Mouse (Mus musculus) lung, embryonic 14.5 days (tissue): ENCODE data around the gene Ilf2. TPM values are rescaled to one million over a fixed set of nuclear protein-coding genes. Genes with fewer than 3 reads are reported as not detected.

Source experiments
- ATAC-seq: fragments of 200-750 bp; cut with Nextera tagmentation; 2 replicates; pipeline ENCODE4 v1.8.0; 2017; ENCODE audit warnings: mild to moderate bottlenecking, moderate TSS enrichment, moderate library complexity; ENCODE audit not compliant: insufficient read depth
- DNase-seq: peaks from one replicate; pipeline ENCODE4 v3.0.0-alpha.2; 2015
- H3K27ac ChIP-seq: fragments of 300-500 bp; sonication (generic); 2 replicates; pipeline ENCODE4 v1.5.1; 2014; ENCODE audit warnings: low read depth, mild to moderate bottlenecking, moderate library complexity
- H3K27me3 ChIP-seq: fragments of 300-500 bp; sonication (generic); 2 replicates; pipeline ENCODE4 v1.6.1; 2014; ENCODE audit warnings: low read length, control low read depth; ENCODE audit not compliant: insufficient read depth
- H3K36me3 ChIP-seq: fragments of 300-500 bp; sonication (generic); 2 replicates; pipeline ENCODE4 v1.6.1; 2014; ENCODE audit warnings: control low read depth; ENCODE audit not compliant: insufficient read depth
- H3K4me1 ChIP-seq: fragments of 300-500 bp; sonication (generic); 2 replicates; pipeline ENCODE4 v1.6.1; 2014; ENCODE audit warnings: antibody characterized with exemption, control low read depth; ENCODE audit not compliant: insufficient read depth
- H3K4me2 ChIP-seq: fragments of 300-500 bp; sonication (generic); 2 replicates; pipeline ENCODE4 v1.6.1; 2014; ENCODE audit warnings: mild to moderate bottlenecking
- H3K4me3 ChIP-seq: fragments of 300-500 bp; sonication (generic); 2 replicates; pipeline ENCODE4 v1.5.1; 2014; ENCODE audit warnings: low read depth, low read length
- H3K9ac ChIP-seq: fragments of 300-500 bp; sonication (generic); 2 replicates; pipeline ENCODE4 v1.6.1; 2014
- H3K9me3 ChIP-seq: fragments of 300-500 bp; sonication (generic); 2 replicates; pipeline ENCODE4 v1.6.1; 2016; ENCODE audit warnings: low read depth, low read length, control low read depth
- CTCF ChIP-seq: IDR thresholded peaks from 2 replicates; pipeline ENCODE4 v1.5.1; 2016; ENCODE audit warnings: antibody characterized with exemption, low read depth
- WGBS: fragments of 180-500 bp; shearing (Covaris S2); extraction: QIAGEN DNeasy Blood & Tissue Kit; methylation state at CpG from one replicate; pipeline ENCODE4 v1.1.7; 2014; 5-methylcytosine and 5-hydroxymethylcytosine counted together
- polyA plus RNA-seq: library from polyadenylated mRNA; unstranded; fragments of >200 nt; fragmentation: Nextera tagmentation; extraction: Ambion mirVana; gene quantifications from 2 replicates; pipeline ENCODE4 v1.2.1, GENCODE M21; 2014

Gene Ilf2
- polyA plus RNA-seq, 1 experiment from 2014 or later: 240 TPM

GRCm38 (mm10) chr3:90508950-90509746, 33.2 kb downstream of the Ilf2 start, which contains the start of gene Chtop:
Chtop (minus strand) TSS chr3:90509498.
- peak within 1 kb of the TSS; percentile 94 for H3K27ac ChIP-seq
- peak within 1 kb of the TSS; percentile 97 for H3K9ac ChIP-seq
- peak; percentile 100 for DNase-seq
- peak; percentile 91 for ATAC-seq
- H3K9me3 ChIP-seq: no peaks in the 10 kb centered on the region
- under 1% methylated on average over 66 of the region's 66 CpGs for WGBS
- peaks cover 37% of the 10 kb centered on the region for H3K36me3 ChIP-seq
- peak within 1 kb of the TSS; percentile 89 for H3K4me2 ChIP-seq
- no peaks in the 10 kb centered on the region; the same call in 1 of the 2 replicates for H3K27me3 ChIP-seq
- H3K4me3 ChIP-seq: peak within 1 kb of the TSS; percentile 89
- peaks cover 10% of the 10 kb centered on the region for H3K4me1 ChIP-seq
- no peak for TF ChIP-seq CTCF

- Histone ChIP-seq H3K9ac (no peak overlapping the region), H3K4me3 (peak overlapping the region; percentile 89), H3K36me3 (peaks cover 31% of the 10 kb centered on the region), H3K27me3 (no peaks in the 10 kb centered on the region; the same call in 1 of the 2 replicates), H3K27ac (peak overlapping the region; percentile 25; the same call in 1 of the 2 replicates), H3K4me1 (peaks cover 10% of the 10 kb centered on the region), H3K4me2 (peak overlapping the region; percentile 46), H3K9me3 (no peaks in the 10 kb centered on the region)
- WGBS: 16% methylated on average over 2 of the region's 2 CpGs
- TF ChIP-seq CTCF: no peak
- DNase-seq: no peak
- 0 out of 2 replicates have a peak, but pooled peaks have one; percentile 0 for ATAC-seq
These were observed 33.8 kb downstream of the Ilf2 start for GRCm38 (mm10) chr3:90509747-90510123.

GRCm38 (mm10) chr3:90512276-90512675, 36.4 kb downstream of the Ilf2 start:
- H3K27me3 ChIP-seq: no peaks in the 10 kb centered on the region; the same call in 1 of the 2 replicates
- no peak overlapping the region for H3K4me3 ChIP-seq
- H3K4me2 ChIP-seq: no peak overlapping the region
- H3K9me3 ChIP-seq: no peaks in the 10 kb centered on the region
- ATAC-seq (no peak), DNase-seq (no peak)
- H3K9ac ChIP-seq: no peak overlapping the region
- peaks cover 14% of the 10 kb centered on the region for H3K4me1 ChIP-seq
- WGBS: 84% methylated on average over 5 of the region's 5 CpGs
- H3K36me3 ChIP-seq: peaks cover 6% of the 10 kb centered on the region
- TF ChIP-seq CTCF: no peak
- H3K27ac ChIP-seq: no peak overlapping the region

- no peaks in the 10 kb centered on the region for H3K36me3 ChIP-seq
- no peak for TF ChIP-seq CTCF
- no peak overlapping the region for H3K9ac ChIP-seq
- H3K4me1 ChIP-seq: peaks cover 6% of the 10 kb centered on the region
- peak overlapping the region; percentile 42 for H3K4me3 ChIP-seq
- peak overlapping the region; percentile 86; the same call in 1 of the 2 replicates for H3K4me2 ChIP-seq
- WGBS: 71% methylated on average over 9 of the region's 9 CpGs
- H3K27ac ChIP-seq: no peak overlapping the region
- no peaks in the 10 kb centered on the region; the same call in 1 of the 2 replicates for H3K27me3 ChIP-seq
- DNase-seq (no peak), ATAC-seq (no peak)
- no peaks in the 10 kb centered on the region for H3K9me3 ChIP-seq
These were observed 37.2 kb downstream of the Ilf2 start for GRCm38 (mm10) chr3:90512948-90513642.

- WGBS: 3% methylated on average over 24 of the region's 25 CpGs
- ATAC-seq (peak; percentile 38), DNase-seq (peak; percentile 66)
- Histone ChIP-seq H3K36me3 (no peaks in the 10 kb centered on the region), H3K9me3 (no peaks in the 10 kb centered on the region), H3K4me2 (peak within 1 kb of the TSS; percentile 86), H3K4me3 (peak within 1 kb of the TSS; percentile 42), H3K9ac (peak within 1 kb of the TSS; percentile 54), H3K27ac (peak within 1 kb of the TSS; percentile 25; the same call in 1 of the 2 replicates), H3K4me1 (peaks cover 4% of the 10 kb centered on the region), H3K27me3 (no peaks in the 10 kb centered on the region; the same call in 1 of the 2 replicates)
- TF ChIP-seq CTCF: peak; percentile 42; the same call in 1 of the 2 replicates
These were observed 38.1 kb downstream of the Ilf2 start, which contains the start of the genes S100a1 and S100a13 for GRCm38 (mm10) chr3:90513796-90514590. S100a1 (minus strand) TSS chr3:90514392. S100a13 (plus strand) TSS chr3:90514435.

GRCm38 (mm10) chr3:90514691-90515090, 38.8 kb downstream of the Ilf2 start:
- Histone ChIP-seq H3K36me3 (no peaks in the 10 kb centered on the region), H3K9me3 (no peaks in the 10 kb centered on the region), H3K4me3 (peak overlapping the region; percentile 42), H3K9ac (peak overlapping the region; percentile 54), H3K27me3 (no peaks in the 10 kb centered on the region; the same call in 1 of the 2 replicates), H3K4me1 (peaks cover 4% of the 10 kb centered on the region), H3K27ac (peak overlapping the region; percentile 25; the same call in 1 of the 2 replicates), H3K4me2 (peak overlapping the region; percentile 86)
- WGBS: under 1% methylated on average over 10 of the region's 10 CpGs
- DNase-seq (peak; percentile 84), ATAC-seq (peak; percentile 88)
- no peak for TF ChIP-seq CTCF
